Mouse (Mus musculus): ENCODE data around the gene Nek2. TPM values are rescaled to one million over a fixed set of nuclear protein-coding genes. Genes with fewer than 3 reads are reported as not detected.

Gene Nek2
- polyA plus RNA-seq, 1 experiment from 2014 or later = 70.8 TPM

DNA sequence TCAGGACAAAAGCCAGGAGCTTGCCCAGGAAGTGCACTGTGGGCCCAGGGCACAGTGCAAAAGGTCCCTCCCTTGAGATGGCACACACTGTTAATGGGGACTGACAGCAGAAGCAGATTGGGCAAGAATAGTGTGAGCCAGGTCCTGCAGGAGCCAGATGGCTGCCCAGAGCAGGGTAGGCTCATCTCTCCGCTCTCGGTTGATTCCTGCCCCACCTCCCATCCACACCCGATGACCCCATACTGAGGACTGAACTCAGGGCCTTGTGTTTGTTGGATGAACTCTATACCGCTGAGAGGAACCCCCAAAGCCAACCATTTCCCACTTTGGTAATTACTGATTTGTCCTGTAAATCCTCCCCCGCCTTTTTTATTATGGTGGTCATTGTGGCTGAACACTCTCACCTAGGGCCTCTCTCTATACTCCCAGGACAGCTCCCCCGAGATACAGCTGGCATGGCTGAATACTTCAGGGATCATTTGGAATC lies 3.1 kb upstream of the Nek2 start:
- no peaks in the 10 kb centered on the region for H3K9me3 ChIP-seq
- no peak overlapping the region; the same call in 1 of the 2 replicates for H3K27ac ChIP-seq
- DNase-seq (ENCODE audit: extremely low spot score, low spot score) = no peak
- H3K4me1 ChIP-seq = peaks cover 38% of the 10 kb centered on the region
- H3K36me3 ChIP-seq (replicated peaks) = peaks cover 9% of the 10 kb centered on the region
- 47% methylated on average over 6 of the region's 6 CpGs for WGBS
- H3K4me3 ChIP-seq = peak overlapping the region; percentile 9; the same call in 1 of the 2 replicates
- H3K27me3 ChIP-seq (ENCODE audit: poor library complexity, severe bottlenecking) = no peaks in the 10 kb centered on the region

DNA sequence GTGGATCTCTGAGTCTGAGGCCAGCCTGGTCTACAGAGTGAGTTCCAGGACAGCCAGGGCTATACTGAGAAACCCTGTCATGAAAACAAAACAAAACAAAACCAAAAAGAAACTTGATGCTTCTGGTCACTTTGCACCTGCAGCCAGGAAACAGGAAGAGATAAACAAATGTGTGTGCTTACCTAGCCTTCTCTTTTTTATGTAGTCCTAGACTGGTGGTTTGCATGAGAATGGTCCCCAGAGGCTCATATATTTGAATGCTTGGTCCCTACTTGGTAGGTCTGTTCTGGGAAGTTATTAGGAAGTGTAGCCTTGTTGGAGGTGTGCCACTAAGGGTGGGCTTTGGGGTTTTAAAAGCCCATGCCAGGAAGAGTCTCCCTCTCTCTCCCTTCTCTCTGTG lies 2.2 kb upstream of the Nek2 start:
- H3K4me3 ChIP-seq = no peak overlapping the region

DNA sequence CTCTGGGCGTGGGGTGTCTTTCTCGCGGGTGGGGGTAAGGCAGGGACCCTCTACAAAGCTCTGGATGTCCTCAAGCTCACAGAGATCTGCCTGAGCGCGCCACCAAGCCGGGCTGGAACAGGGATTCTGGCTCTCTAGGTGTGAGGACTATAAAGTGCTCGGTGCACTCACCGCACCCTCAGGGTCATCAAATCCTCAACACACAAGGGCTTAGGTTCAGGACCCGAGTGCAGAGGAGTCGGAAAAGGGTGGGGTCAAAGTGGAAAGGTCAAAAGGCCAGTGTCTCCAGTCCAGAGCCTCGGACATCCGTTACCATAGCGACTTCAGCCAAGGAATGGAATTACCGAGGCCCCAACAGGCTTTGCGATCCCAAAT lies 306 bp upstream of the Nek2 start:
- Histone ChIP-seq H3K4me3 (peak overlapping the region; percentile 91), H3K36me3 (replicated peaks) (peaks cover 37% of the 10 kb centered on the region), H3K27me3 (ENCODE audit: poor library complexity, severe bottlenecking) (no peaks in the 10 kb centered on the region), H3K27ac (peak overlapping the region; percentile 99), H3K9me3 (no peaks in the 10 kb centered on the region), H3K4me1 (peaks cover 29% of the 10 kb centered on the region)
- no peak for DNase-seq (ENCODE audit: extremely low spot score, low spot score)
- WGBS = 5% methylated on average over 15 of the region's 15 CpGs

More for the DNA sequence above, 2.2 kb upstream of the Nek2 start:
- no peak overlapping the region for H3K27ac ChIP-seq
- peaks cover 18% of the 10 kb centered on the region for H3K36me3 ChIP-seq (replicated peaks)
- no peaks in the 10 kb centered on the region for H3K9me3 ChIP-seq
- no peak for DNase-seq (ENCODE audit: extremely low spot score, low spot score)
- peaks cover 38% of the 10 kb centered on the region for H3K4me1 ChIP-seq
- no peaks in the 10 kb centered on the region for H3K27me3 ChIP-seq (ENCODE audit: poor library complexity, severe bottlenecking)

DNA sequence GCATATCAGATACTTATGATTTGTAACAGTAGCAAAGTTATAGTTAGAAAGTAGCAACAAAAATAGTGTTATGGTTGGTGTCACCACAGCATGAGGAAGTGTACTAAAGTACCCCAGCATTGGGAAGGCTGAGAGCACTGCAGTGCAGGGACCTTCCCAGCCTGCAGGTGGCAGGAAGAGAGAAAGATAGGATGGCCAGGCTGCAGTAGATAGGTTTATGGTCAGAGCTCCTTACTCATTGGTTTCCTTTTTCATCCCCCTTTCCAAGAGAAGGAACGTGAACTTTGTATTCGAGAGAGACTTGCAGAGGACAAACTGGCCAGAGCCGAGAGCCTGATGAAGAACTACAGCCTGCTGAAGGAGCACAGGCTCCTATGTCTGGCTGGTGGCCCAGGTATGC lies 7.9 kb downstream of the Nek2 start:
- no peaks in the 10 kb centered on the region for H3K27me3 ChIP-seq (ENCODE audit: poor library complexity, severe bottlenecking)
- no peak overlapping the region for H3K27ac ChIP-seq
- no peak for DNase-seq (ENCODE audit: extremely low spot score, low spot score)
- 83% methylated on average over 3 of the region's 3 CpGs for WGBS
- peaks cover 99% of the 10 kb centered on the region for H3K36me3 ChIP-seq (replicated peaks)
- no peaks in the 10 kb centered on the region for H3K4me1 ChIP-seq
- H3K4me3 ChIP-seq = no peak overlapping the region
- no peaks in the 10 kb centered on the region for H3K9me3 ChIP-seq

DNA sequence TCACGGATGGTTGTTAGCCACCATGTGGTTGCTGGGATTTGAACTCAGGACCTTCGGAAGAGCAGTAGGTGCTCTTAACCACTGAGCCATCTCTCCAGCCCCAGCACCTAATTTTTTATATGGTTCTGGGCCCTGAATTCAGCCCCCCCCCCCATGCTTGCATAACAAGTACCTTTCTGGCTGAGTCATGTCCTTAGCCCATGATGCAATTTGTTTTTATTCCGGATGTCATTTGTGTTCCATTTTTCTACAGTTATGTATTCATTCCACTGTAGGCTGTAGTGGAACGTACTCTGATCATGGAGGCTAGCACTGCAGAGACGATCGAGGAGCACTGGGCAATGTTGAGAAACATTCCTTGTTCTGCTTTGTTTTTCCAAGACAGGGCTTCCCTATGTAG lies 12.2 kb downstream of the Nek2 start:
- H3K36me3 ChIP-seq (replicated peaks) = peaks cover 71% of the 10 kb centered on the region

DNA sequence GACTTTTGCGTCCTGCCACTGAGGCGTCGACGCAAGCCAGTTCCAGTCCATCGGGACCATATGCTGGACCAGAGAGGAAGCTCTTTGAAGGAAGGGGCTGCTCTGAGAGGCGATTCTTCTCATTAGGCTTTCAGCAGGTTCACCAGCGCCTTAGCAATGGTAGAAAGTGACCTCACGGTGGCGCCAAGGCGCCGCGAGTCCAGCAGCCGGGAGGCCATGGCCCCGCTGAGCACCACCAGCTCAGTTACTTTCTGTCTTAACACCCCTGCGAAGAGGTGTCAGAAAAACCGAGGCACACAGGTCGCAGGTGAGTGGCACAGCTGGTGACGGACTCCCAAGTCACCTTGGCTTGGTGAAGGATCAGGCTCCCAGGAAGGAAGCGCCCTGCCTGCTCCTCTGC lies 13.6 kb downstream of the Nek2 start:
- H3K4me1 ChIP-seq = peaks cover 29% of the 10 kb centered on the region
- WGBS = 16% methylated on average over 19 of the region's 19 CpGs
- peak; percentile 73 for DNase-seq (ENCODE audit: extremely low spot score, low spot score)
- no peaks in the 10 kb centered on the region for H3K27me3 ChIP-seq (ENCODE audit: poor library complexity, severe bottlenecking)
- H3K4me3 ChIP-seq = no peak overlapping the region
- H3K36me3 ChIP-seq (replicated peaks) = peaks cover 57% of the 10 kb centered on the region
- H3K27ac ChIP-seq = no peak overlapping the region
- no peaks in the 10 kb centered on the region for H3K9me3 ChIP-seq

More for the DNA sequence above, 12.2 kb downstream of the Nek2 start:
- no peak for DNase-seq (ENCODE audit: extremely low spot score, low spot score)
- Histone ChIP-seq H3K9me3 (no peaks in the 10 kb centered on the region), H3K4me1 (peaks cover 17% of the 10 kb centered on the region), H3K4me3 (no peak overlapping the region), H3K27me3 (ENCODE audit: poor library complexity, severe bottlenecking) (no peaks in the 10 kb centered on the region), H3K27ac (no peak overlapping the region)
- 94% methylated on average over 6 of the region's 6 CpGs for WGBS

DNA sequence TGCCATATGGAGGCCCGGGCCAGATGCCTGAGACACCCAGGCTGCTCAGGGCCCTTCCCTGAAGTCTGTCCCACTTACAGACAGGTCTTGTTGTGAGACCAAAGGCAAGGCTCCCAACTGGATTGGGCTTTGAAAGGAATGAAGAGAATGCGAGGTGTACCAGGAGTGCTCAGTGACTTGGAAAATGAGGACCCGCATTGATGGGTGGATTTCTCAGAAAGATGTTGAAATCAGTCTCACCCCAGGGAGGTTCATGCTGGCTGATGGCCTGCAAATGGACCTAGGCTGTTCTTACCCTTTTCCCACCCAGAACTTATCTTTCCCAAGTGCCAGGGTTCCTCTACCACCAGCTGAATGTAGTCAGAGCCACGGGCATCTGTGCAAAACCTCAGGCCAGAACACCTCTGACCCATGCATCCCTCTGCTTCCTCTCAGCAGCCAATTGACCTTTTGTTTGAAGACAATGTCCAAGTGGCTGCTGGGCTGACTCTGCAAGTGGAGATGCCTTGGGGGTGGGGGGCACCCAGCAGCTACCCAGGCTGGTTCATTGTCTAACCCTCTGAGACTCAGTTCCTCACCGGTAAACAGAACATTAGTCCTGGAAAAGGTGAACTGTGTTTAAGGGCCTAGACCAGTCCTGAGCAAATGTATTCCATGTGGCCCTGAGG lies 15.2 kb downstream of the Nek2 start:
- 42% methylated on average over 5 of the region's 5 CpGs for WGBS
- peaks cover 40% of the 10 kb centered on the region for H3K36me3 ChIP-seq (replicated peaks)
- no peaks in the 10 kb centered on the region for H3K9me3 ChIP-seq
- H3K4me1 ChIP-seq = peaks cover 32% of the 10 kb centered on the region
- no peak overlapping the region for H3K4me3 ChIP-seq
- H3K27ac ChIP-seq = peak overlapping the region; percentile 56; the same call in 1 of the 2 replicates
- no peaks in the 10 kb centered on the region for H3K27me3 ChIP-seq (ENCODE audit: poor library complexity, severe bottlenecking)
- no peak for DNase-seq (ENCODE audit: extremely low spot score, low spot score)

DNA sequence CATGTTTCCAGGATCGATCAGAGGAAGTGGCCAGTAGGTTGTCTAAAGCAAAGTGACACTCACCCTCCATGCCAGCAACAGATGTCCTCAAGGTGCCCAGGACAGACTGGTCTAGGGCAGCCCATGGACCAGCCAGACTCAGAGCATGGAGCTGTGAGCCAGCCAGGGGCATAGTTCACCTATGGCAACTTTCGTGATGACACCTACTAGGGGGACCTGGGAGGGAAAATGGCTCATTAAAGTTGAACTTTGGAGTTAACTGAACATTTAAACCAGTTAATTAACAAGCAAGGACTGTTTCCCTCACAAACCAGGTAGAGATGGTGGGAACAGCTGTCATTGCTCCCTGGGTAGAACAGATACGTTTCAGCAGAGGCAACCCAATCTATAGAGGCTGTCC lies 16.4 kb downstream of the Nek2 start:
- no peak overlapping the region for H3K27ac ChIP-seq
- no peak overlapping the region for H3K4me3 ChIP-seq
- H3K27me3 ChIP-seq (ENCODE audit: poor library complexity, severe bottlenecking) = no peaks in the 10 kb centered on the region
- peaks cover 32% of the 10 kb centered on the region for H3K4me1 ChIP-seq
- DNase-seq (ENCODE audit: extremely low spot score, low spot score) = no peak
- peaks cover 28% of the 10 kb centered on the region for H3K36me3 ChIP-seq (replicated peaks)
- 87% methylated on average over 3 of the region's 3 CpGs for WGBS
- H3K9me3 ChIP-seq = no peaks in the 10 kb centered on the region

DNA sequence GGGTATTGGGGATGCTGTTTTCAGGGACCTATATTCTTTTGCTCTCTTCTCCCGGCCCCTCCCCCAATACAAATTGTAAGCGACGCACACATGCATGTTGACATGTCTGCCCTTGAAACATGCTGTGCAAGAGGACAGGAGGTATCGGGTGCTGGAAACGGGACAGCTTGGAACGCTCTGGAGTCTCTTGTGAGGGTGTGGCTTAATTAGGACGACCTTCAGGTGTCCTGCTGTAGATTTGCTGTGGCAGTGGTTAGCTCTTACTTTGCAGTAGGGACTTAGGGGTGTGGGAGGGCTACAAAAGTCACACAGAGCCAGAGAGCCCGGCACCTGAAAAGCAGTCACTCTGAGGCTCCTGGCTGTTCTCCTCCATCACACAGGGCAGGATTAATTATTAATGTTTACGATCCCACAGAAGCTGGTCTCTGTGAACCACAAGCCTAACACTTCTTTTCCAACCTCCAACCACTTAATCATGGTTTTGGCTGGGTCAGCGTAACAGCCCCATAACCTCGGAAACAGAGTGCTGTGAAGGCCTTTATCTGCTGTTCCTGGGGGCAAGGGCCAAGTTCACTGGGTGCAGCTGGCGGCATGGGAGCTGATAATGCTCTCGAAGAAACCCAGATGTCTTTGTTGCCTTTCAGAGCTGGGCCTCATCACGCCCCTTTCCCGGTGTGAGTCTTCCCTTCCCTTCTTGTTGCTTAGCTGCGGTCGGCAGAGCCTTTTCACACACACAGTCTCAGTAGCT lies 17.9 kb downstream of the Nek2 start:
- no peak for DNase-seq (ENCODE audit: extremely low spot score, low spot score)
- H3K4me3 ChIP-seq = no peak overlapping the region

DNA sequence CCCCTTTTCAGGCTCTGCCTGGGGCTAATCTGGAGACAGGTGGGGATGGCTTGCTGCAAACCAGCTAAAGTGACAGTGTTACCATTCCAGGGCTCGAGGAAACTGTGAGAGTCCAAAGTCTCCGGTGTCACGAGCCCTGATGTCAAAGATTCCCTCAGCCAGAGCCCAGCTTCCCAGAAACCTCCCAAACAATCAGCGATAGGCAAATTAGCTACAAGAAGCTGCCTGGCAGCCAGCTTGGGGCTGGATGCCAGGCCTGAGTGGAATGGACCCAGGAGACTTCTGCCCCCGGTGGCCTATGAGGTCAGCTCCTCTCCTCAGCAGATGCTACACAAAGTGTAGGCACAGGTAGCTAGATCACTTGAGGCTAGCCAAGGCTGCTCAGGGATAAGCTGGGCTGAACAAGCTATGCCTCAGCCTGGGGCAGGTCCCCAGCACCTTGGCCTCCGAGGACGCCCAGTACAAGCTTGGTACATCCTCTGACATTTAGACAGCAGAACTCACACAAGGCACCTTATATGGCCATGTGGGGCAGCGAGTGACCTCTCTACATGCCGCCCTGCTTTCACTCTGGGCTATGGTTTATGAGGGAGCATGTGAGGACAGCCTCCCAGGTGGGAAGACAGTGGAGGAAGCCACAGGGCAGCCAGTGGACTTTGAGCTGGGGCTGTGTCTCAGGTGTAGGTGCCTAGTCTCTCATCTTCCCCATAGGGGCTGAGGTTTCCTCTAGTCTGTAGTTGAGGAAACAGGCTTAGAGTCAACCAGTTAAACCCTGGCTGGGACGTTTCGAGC lies 19.7 kb downstream of the Nek2 start:
- WGBS = 85% methylated on average over 11 of the region's 11 CpGs
- Histone ChIP-seq H3K36me3 (replicated peaks) (no peaks in the 10 kb centered on the region), H3K4me3 (no peak overlapping the region), H3K9me3 (no peaks in the 10 kb centered on the region), H3K4me1 (peaks cover 32% of the 10 kb centered on the region), H3K27ac (no peak overlapping the region), H3K27me3 (ENCODE audit: poor library complexity, severe bottlenecking) (no peaks in the 10 kb centered on the region)
- no peak for DNase-seq (ENCODE audit: extremely low spot score, low spot score)

More for the DNA sequence above, 17.9 kb downstream of the Nek2 start:
- Histone ChIP-seq H3K27ac (peak overlapping the region; percentile 26; the same call in 1 of the 2 replicates), H3K36me3 (replicated peaks) (peaks cover 14% of the 10 kb centered on the region), H3K9me3 (no peaks in the 10 kb centered on the region), H3K4me1 (peaks cover 32% of the 10 kb centered on the region), H3K27me3 (ENCODE audit: poor library complexity, severe bottlenecking) (no peaks in the 10 kb centered on the region)
- WGBS = 68% methylated on average over 17 of the region's 17 CpGs

DNA sequence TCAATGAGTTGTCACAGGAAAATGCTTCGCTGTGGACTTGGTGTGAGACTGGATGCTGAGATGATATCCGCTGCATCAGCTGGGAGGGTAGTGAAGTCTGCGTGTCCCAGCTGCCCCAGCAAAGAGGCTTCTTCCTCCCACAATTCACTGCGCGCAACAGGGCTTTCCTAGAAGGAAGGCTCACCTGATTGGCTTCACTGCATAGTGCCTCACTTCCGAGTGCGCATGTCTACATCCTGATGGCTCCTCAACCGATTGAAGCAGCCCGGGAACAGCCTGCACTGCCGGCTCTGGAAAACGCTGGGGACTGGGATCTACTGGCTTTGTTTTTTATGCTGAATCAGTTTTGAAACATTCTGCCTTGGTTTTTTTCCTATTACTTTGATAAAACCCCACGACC lies 21.0 kb downstream of the Nek2 start:
- Histone ChIP-seq H3K36me3 (replicated peaks) (no peaks in the 10 kb centered on the region), H3K27me3 (ENCODE audit: poor library complexity, severe bottlenecking) (no peaks in the 10 kb centered on the region), H3K4me1 (peaks cover 19% of the 10 kb centered on the region), H3K4me3 (no peak overlapping the region), H3K9me3 (no peaks in the 10 kb centered on the region), H3K27ac (no peak overlapping the region)
- no peak for DNase-seq (ENCODE audit: extremely low spot score, low spot score)
- WGBS = 93% methylated on average over 12 of the region's 12 CpGs

DNA sequence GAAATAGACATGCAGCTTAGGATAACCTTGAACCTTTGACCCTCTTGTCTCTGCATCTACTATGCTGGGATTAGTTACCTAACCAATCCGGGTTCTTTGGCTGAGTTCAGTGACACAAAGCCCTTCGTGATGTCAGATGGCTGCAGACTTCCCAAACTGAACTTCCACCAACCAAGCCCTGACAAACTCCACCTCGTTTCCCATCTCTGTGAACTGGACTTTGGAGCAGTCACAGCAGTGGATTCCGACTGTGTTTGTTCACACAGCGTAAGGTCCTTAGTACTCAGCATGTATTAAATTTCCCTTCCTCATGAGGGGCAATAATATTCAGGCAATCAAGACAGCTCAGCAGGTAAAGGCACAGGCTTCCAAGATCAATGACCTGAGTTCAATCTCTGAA lies 25.4 kb downstream of the Nek2 start:
- no peak for DNase-seq (ENCODE audit: extremely low spot score, low spot score)
- no peaks in the 10 kb centered on the region for H3K27me3 ChIP-seq (ENCODE audit: poor library complexity, severe bottlenecking)
- H3K9me3 ChIP-seq = no peaks in the 10 kb centered on the region
- H3K36me3 ChIP-seq (replicated peaks) = no peaks in the 10 kb centered on the region
- H3K27ac ChIP-seq = no peak overlapping the region
- no peaks in the 10 kb centered on the region for H3K4me1 ChIP-seq
- 84% methylated on average over 5 of the region's 5 CpGs for WGBS
- H3K4me3 ChIP-seq = no peak overlapping the region

DNA sequence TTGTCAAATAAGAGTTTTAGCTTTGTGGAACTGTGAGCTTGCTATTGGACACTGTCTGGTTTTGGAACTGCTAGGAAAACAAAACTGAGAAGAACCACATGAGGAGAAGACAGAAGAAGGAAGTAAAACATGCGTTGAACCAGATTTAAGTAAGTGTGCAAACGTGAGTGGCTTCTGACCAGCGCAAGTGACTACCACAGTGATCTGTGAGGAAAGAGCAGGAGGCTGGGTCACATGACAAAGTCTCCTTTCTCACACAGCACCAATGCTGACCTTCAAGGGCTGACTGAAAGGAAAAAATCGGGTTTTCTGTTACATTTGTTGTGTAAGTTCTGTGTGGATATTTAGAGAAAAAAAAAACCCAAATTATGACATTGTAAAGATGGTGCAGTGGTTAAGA lies 28.3 kb downstream of the Nek2 start:
- no peak for DNase-seq (ENCODE audit: extremely low spot score, low spot score)
- 81% methylated on average over 4 of the region's 4 CpGs for WGBS
- no peaks in the 10 kb centered on the region for H3K36me3 ChIP-seq (replicated peaks)
- no peak overlapping the region for H3K27ac ChIP-seq
- H3K27me3 ChIP-seq (ENCODE audit: poor library complexity, severe bottlenecking) = no peaks in the 10 kb centered on the region
- no peaks in the 10 kb centered on the region for H3K4me1 ChIP-seq
- no peak overlapping the region for H3K4me3 ChIP-seq
- no peaks in the 10 kb centered on the region for H3K9me3 ChIP-seq

All from forebrain, embryonic 10.5 days (tissue).